Mouse (Mus musculus): ENCODE data around the gene Ifrd1. TPM values are rescaled to one million over a fixed set of nuclear protein-coding genes. Genes with fewer than 3 reads are reported as not detected.

The Ifrd1 gene
- 420 TPM for polyA plus RNA-seq (2014; fragmentation: Illumina TruSeq; extraction: RNeasy Lipid Tissue Mini Kit (QIAGEN cat#74804); ENCODE audit: low read depth, low replicate concordance)

GRCm38 (mm10) chr12:40248454-40249180 is at the start of gene Ifrd1:
Gene Ifrd1, minus strand, starts transcription at chr12:40248504.

GRCm38 (mm10) chr12:40199302-40199701 is 49.0 kb downstream of the Ifrd1 start, which contains the start of gene Lsmem1:
Gene Lsmem1, minus strand, starts transcription at chr12:40199490.

Other genes with a start within 250 kb of the Ifrd1 start
- 158 TPM for gene Arl4a, start 210.5 kb downstream of the Ifrd1 start, polyA plus RNA-seq (2014; fragmentation: Illumina TruSeq; extraction: RNeasy Lipid Tissue Mini Kit (QIAGEN cat#74804); ENCODE audit: low read depth, low replicate concordance)
- gene Scin, start 114.3 kb downstream of the Ifrd1 start, polyA plus RNA-seq (2014; fragmentation: Illumina TruSeq; extraction: RNeasy Lipid Tissue Mini Kit (QIAGEN cat#74804); ENCODE audit: low read depth, low replicate concordance): 2.3 TPM
- gene Lsmem1, start 49.0 kb downstream of the Ifrd1 start, polyA plus RNA-seq (2014; fragmentation: Illumina TruSeq; extraction: RNeasy Lipid Tissue Mini Kit (QIAGEN cat#74804); ENCODE audit: low read depth, low replicate concordance): not detected
- gene Zfp277, start 197.4 kb upstream of the Ifrd1 start, polyA plus RNA-seq (2014; fragmentation: Illumina TruSeq; extraction: RNeasy Lipid Tissue Mini Kit (QIAGEN cat#74804); ENCODE audit: low read depth, low replicate concordance): 53.3 TPM
- gene Dock4, start 197.4 kb upstream of the Ifrd1 start, polyA plus RNA-seq (2014; fragmentation: Illumina TruSeq; extraction: RNeasy Lipid Tissue Mini Kit (QIAGEN cat#74804); ENCODE audit: low read depth, low replicate concordance): 17.7 TPM

All from adrenal gland, adult 10 weeks (tissue).